ENCODE assay signal across 15 mouse cellular contexts in the genomic region with DNA sequence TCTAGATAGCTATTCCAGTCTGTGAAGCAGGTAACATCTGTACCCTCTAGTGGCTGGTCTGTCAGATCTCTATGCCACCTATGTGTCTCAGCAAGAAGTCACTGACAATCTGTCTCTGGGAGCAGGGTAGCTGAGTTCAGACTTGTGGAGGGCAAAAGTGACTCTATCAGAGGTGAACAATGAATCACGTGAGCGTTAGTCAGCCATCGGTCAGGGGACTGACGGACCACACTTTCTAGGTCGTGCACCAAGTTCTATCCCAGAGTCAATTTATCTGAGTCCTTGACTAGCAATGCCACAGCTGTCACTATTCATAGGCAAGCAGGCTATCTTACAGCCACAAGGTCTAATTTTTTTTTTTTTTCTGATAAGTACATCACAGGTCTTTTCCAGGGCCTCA. TPM values are rescaled to one million over a fixed set of nuclear protein-coding genes. Genes with fewer than 3 reads are reported as not detected.
"Had no signal": no experiment of that assay in that cellular context is flagged by ENCODE, and none has a peak within 500 bp of the region (broad histone marks: within the 10 kb centered on the region; RNA-seq: fewer than 3 reads in every experiment).

No protein-coding gene starts in this region.

- H3K27me3 ChIP-seq: midbrain, embryonic 13.5 days; midbrain, embryonic 15.5 days; neural tube, embryonic 12.5 days; stomach, embryonic 15.5 days had no signal

- H3K36me3 ChIP-seq: midbrain, embryonic 15.5 days; stomach, embryonic 15.5 days had no signal

- H3K9me3 ChIP-seq: midbrain, embryonic 13.5 days; midbrain, embryonic 15.5 days; neural tube, embryonic 12.5 days; stomach, embryonic 15.5 days had no signal

- H3K4me3 ChIP-seq: midbrain, embryonic 13.5 days; midbrain, embryonic 15.5 days; neural tube, embryonic 12.5 days; stomach, embryonic 15.5 days had no signal

- H3K27ac ChIP-seq: midbrain, embryonic 13.5 days; midbrain, embryonic 15.5 days; neural tube, embryonic 12.5 days; stomach, embryonic 15.5 days; stomach, postnatal 0 days had no signal

- H3K4me2 ChIP-seq: lung, embryonic 14.5 days; midbrain, embryonic 11.5 days; midbrain, embryonic 13.5 days; midbrain, embryonic 15.5 days; neural tube, embryonic 12.5 days; stomach, embryonic 15.5 days had no signal

- DNase-seq: lung, adult 18-20 months; lung, embryonic 14.5 days; lung, postnatal 10 days; lung, postnatal 4 days; right cerebral cortex, postnatal 14 days; thymus, adult 2 months; thymus, postnatal 36 days had no signal

- ATAC-seq: midbrain, embryonic 13.5 days; midbrain, embryonic 15.5 days had no signal

- H3K9ac ChIP-seq: lung, embryonic 14.5 days; midbrain, embryonic 13.5 days; midbrain, embryonic 15.5 days; neural tube, embryonic 12.5 days; stomach, embryonic 15.5 days had no signal

RNA-seq across cellular contexts. Expression of a gene that starts 4.6 kb away (rescaled TPM):
- total RNA-seq: monocyte, adult 5-6 weeks; neutrophil, adult 5-6 weeks had no signal
